Mouse (Mus musculus) spleen, postnatal 14 days (tissue): ENCODE data around the gene Tspan18.

Source experiments
- DNase-seq, 2 experiments: peaks; one replicate each; pipeline ENCODE4 v3.0.0; 2021 to 2022; ENCODE audit warnings: low spot score in 2 of 2

Tspan18 gene

DNA sequence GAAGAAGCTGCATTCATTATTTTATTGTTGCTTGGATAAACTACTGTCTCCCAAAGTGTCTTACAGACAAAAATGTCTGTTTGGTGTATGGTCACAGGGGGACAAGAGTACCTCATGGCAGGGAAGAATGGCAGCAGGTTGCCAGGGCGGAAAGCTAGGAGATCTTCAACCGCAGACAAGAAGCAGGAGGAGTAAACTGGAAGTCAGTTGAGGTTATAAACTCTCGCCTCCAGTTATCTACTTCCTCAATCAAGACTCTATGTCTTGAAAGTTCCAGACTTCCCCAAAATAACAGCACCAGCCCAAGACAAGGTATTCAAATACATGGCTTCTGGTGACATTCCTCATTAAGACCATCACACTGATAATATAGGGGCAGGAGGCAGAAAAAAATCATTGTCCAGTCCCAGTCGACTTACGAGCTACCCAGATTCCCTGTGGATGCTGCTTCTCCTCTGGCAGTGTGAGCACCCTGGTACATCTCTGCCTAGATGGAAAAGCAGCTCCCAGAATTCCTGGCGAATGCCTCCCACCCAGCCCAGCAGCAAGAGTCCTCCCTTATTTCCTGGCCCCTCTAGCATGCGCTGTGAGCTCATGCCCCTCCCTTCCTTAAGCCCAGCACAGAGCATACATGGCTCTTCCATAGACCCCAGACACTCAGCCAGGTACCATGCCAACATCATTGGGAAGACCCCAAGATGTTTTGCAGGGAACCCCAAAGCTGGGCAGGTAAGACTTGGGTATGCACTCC lies 172.2 kb downstream of the Tspan18 start:
- no peak for DNase-seq

DNA sequence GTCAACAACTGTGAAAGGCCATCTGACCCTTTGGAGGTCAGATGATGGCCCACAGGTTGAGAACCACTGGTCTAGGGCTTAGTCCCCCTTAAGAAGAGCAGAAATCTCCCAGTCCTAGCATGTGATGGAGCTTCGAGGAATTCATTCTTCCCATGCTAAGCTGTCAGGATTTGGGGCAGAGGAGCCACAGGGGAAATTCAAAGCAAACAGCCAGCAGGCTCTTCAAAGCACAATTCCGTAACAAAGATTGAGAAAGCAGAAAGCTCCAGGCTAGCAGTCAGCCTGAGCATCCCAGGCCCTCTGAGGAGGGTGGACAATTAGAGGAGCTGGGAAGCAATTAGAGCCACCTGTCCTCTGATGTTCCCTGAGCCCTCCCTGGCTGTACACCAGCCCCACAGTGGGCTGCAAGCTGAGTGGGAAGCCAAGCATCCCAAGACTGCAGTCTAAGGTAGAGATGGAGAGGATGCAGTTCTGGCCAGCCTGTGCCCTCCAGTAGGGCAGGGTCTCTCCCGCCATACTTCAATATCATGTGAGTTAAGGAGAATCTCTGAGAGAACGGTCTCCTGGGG lies 173.8 kb downstream of the Tspan18 start:
- no peak for DNase-seq

DNA sequence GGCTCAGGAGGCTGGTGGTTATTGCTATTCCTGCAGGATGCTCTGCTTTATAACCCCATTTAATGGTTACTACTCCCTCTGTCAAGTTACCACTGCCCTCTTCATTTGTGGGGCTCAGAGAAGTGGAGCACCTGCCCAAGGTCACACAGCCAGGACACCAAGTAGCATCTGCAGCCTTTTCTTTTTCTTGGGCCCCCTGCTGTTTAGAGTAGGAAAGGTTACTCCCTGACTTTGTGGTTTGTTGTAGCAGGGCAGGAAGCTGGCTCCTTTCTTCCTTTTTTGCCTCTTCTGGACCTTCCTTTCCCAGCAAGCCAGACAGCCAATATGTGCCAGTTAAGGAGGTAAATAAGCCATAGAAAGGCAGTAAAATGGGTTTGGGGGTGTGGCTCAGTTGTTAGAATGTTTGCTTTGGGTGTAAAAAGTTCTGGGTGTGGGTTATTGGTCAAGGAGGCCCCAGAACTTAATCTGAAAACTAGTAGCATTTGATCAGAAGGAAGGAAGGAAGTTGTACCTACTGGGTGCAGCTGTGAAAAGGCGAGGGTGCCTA lies 179.7 kb downstream of the Tspan18 start:
- no peak for DNase-seq

DNA sequence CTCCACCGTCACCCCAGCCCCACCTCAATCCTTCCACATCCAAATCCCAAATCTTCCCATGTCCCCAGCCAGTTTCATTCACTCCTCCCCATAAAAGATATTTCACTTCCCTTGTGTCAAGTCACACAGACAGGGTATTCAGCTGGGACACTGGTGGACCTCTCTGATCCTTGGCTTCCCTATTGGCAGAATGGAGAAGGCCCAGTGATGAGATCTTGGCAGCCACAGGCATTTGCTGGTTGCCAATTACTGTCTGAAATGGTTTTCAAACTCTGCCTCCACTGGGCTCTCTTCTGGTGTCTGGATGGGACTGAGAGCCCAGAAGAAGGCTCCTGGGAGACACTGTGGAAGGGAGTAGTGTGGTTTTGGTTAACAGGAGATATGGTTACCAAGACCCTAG lies 180.5 kb downstream of the Tspan18 start:
- no peak for DNase-seq

DNA sequence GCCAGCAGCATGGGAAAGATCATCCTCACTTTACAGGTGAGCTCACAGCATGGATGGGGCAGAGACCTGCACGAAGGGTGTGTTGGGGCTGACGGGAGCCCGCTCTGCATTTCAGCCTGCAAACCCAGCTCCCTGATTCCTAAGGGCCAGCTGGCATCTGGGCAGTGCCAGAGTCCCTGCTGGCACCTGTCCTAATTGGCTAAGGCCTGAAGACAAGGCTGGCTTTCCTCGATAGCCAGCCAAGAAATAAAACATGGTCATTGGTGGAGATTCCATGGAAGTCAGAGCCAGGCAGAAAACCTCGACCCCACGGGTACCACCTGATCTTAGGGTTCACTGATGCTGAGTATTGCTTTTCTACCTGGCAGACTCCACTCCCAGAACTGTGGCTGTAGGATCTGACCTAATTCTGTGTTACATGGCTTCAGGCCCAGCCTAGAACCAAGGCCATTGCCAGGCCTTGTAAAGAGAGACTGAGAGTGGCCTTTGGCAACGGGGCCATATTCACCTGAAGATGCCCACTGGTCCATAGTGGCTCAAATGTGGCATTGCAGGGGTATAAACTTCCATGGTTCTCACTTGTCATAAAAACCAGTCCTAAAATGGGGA lies 181.3 kb downstream of the Tspan18 start:
- DNase-seq: no peak

DNA sequence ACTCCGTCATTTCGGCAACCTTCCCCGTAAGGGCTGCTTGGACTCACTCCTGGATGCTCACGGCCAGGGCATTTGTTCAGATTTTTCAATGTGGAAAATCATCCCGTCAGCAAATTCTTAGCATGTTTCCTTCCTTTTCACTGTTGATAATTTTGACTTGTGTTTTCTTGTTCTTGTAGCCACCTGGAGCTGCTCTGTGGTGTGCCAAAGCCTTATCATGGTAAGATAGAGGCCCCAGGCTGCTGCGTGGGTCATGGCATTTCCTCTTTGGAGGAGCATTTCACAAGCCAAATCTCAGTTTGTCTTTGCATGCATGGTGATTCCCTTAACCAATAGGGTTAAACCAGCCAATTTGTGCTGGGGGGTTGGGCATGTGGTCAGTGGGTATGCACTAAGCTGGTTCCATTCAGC lies 182.1 kb downstream of the Tspan18 start:
- no peak for DNase-seq
